Mouse (Mus musculus) small intestine, adult 2 months (tissue): ENCODE results near the gene Spg7.

Experiments used
- CTCF ChIP-seq: fragments of 200-500 bp; IDR thresholded peaks from 2 replicates; pipeline ENCODE4 v1.5.1; 2012; ENCODE audit warnings: low read depth, mild to moderate bottlenecking, control low read depth, inconsistent platforms, low read length, moderate library complexity, mixed read lengths; ENCODE audit not compliant: insufficient replicate concordance, insufficient read length; ENCODE audit errors: extremely low read depth
- POLR2A ChIP-seq: fragments of 200-500 bp; IDR thresholded peaks from 2 replicates; pipeline ENCODE4 v1.6.1; 2012; ENCODE audit warnings: low read depth, mild to moderate bottlenecking, control low read depth, inconsistent platforms, low read length, moderate library complexity

DNA sequence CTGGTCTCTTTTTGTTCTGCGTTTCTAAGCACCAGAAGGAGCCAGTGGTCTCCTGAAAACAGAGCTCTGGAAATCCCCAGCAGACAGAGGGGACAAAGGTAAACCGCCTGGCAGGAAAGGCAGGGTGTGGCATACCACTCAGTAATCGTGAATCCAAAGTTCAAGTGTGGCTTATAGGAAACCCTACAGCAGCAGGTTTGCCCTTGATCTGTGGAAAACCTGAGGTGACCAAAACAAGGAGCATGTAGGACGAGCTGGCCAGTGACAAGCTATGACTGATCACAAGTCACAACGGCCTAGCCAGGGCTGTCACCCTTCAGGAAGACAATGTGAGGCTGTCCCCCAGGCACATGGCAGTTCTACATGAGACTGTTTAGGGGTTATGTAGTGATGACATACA, 11.3 kb upstream of the Spg7 start:
- no peak for TF ChIP-seq CTCF
- no peak for TF ChIP-seq POLR2A
